In genomic region chr10:93309934-93310621, GRCm38 (mm10) we compare ENCODE assay signal across 7 mouse cellular contexts. TPM values are rescaled to one million over a fixed set of nuclear protein-coding genes. Genes with fewer than 3 reads are reported as not detected.
A peak's percentile ranks its signal among the peaks of the same experiment; 100 is the strongest.
DNase-seq lines count a peak whose midpoint lies in the region; ATAC-seq and TF ChIP-seq lines count a peak whose summit lies in the region.

No protein-coding gene starts in this region.

- peak overlapping the region; percentile 75 for H3K9ac ChIP-seq in MEL (ENCODE audit: control insufficient read depth, low read depth, low read length, poor library complexity, severe bottlenecking)
- H3K9ac ChIP-seq in embryonic facial prominence, embryonic 15.5 days = peak overlapping the region; percentile 76
- peak overlapping the region; percentile 19; the same call in 1 of the 2 replicates for H3K9ac ChIP-seq in liver, embryonic 14.5 days (replicated peaks)
- H3K9ac ChIP-seq in neural tube, embryonic 11.5 days (ENCODE audit: low read length) = peak overlapping the region; percentile 86

- TF ChIP-seq CTCF in MEL (IDR thresholded peaks at IDR 0.05 in 2 of 3, conservative IDR thresholded peaks at IDR 0.05 in 1 of 3; ENCODE audit: control insufficient read depth in 1 of 3, insufficient read depth in 1 of 3, low read depth in 2 of 3, low read length in 3 of 3, poor library complexity in 1 of 3, severe bottlenecking in 1 of 3) = no peak
- no peak for TF ChIP-seq CTCF in liver, embryonic 14.5 days (IDR thresholded peaks at IDR 0.05; ENCODE audit: low read depth)

- peak overlapping the region; percentile 92 for H3K4me2 ChIP-seq in embryonic facial prominence, embryonic 15.5 days (replicated peaks)
- H3K4me2 ChIP-seq in liver, embryonic 14.5 days (ENCODE audit: low read depth) = peak overlapping the region; percentile 59
- peak overlapping the region; percentile 87 for H3K4me2 ChIP-seq in neural tube, embryonic 11.5 days (ENCODE audit: low read depth)

- no peak for TF ChIP-seq EP300 in MEL (IDR thresholded peaks at IDR 0.05; ENCODE audit: low read depth in 1 of 2, low read length in 2 of 2)
- TF ChIP-seq EP300 in liver, embryonic 14.5 days (IDR thresholded peaks at IDR 0.05; ENCODE audit: low read depth) = no peak

- no peaks in the 10 kb centered on the region for H3K36me3 ChIP-seq in MEL (ENCODE audit: control insufficient read depth in 1 of 2, insufficient read depth in 2 of 2, low read length in 2 of 2)
- H3K36me3 ChIP-seq in embryonic facial prominence, embryonic 15.5 days = no peaks in the 10 kb centered on the region
- no peaks in the 10 kb centered on the region for H3K36me3 ChIP-seq in hindbrain, embryonic 10.5 days
- H3K36me3 ChIP-seq in liver, embryonic 14.5 days (replicated peaks; ENCODE audit: control insufficient read depth, insufficient read depth, low read depth) = no peaks in the 10 kb centered on the region
- no peaks in the 10 kb centered on the region for H3K36me3 ChIP-seq in neural tube, embryonic 11.5 days (ENCODE audit: control insufficient read depth, insufficient read depth, low read length)

- TF ChIP-seq POLR2A in MEL (IDR thresholded peaks at IDR 0.05; ENCODE audit: control insufficient read depth in 1 of 2, insufficient read depth in 1 of 2, low read depth in 1 of 2, low read length in 2 of 2, poor library complexity in 1 of 2) = no peak

- ATAC-seq in embryonic facial prominence, embryonic 15.5 days (ENCODE audit: insufficient number of reproducible peaks, low FRiP score, low TSS enrichment, low read depth) = peak; percentile 37
- ATAC-seq in liver, embryonic 14.5 days (ENCODE audit: insufficient read depth) = no peak
- ATAC-seq in neural tube, embryonic 11.5 days (ENCODE audit: insufficient read depth, low FRiP score, low TSS enrichment) = peak; percentile 21; the same call in 1 of the 2 replicates

- no peaks in the 10 kb centered on the region for H3K9me3 ChIP-seq in MEL (replicated peaks; ENCODE audit: insufficient read depth, low read length)
- no peaks in the 10 kb centered on the region for H3K9me3 ChIP-seq in embryonic facial prominence, embryonic 15.5 days (replicated peaks)
- no peaks in the 10 kb centered on the region for H3K9me3 ChIP-seq in hindbrain, embryonic 10.5 days
- no peaks in the 10 kb centered on the region for H3K9me3 ChIP-seq in liver, embryonic 14.5 days (ENCODE audit: control insufficient read depth, low read length)
- no peaks in the 10 kb centered on the region for H3K9me3 ChIP-seq in neural tube, embryonic 11.5 days (ENCODE audit: control insufficient read depth, low read length)

- no peaks in the 10 kb centered on the region for H3K4me1 ChIP-seq in MEL (ENCODE audit: control insufficient read depth in 1 of 2, insufficient read depth in 2 of 2, low read length in 2 of 2)
- H3K4me1 ChIP-seq in embryonic facial prominence, embryonic 15.5 days = peaks cover 15% of the 10 kb centered on the region
- H3K4me1 ChIP-seq in hindbrain, embryonic 10.5 days (replicated peaks) = peaks cover 32% of the 10 kb centered on the region
- no peaks in the 10 kb centered on the region for H3K4me1 ChIP-seq in liver, embryonic 14.5 days (replicated peaks; ENCODE audit: control insufficient read depth in 2 of 2, insufficient read depth in 2 of 2, low read length in 1 of 2)
- H3K4me1 ChIP-seq in neural tube, embryonic 11.5 days (ENCODE audit: control insufficient read depth, insufficient read depth, low read length) = no peaks in the 10 kb centered on the region

- H3K79me2 ChIP-seq in MEL (ENCODE audit: control insufficient read depth, insufficient read depth, low read length, poor library complexity) = no peaks in the 10 kb centered on the region; the same call in 1 of the 2 replicates

- H3K27me3 ChIP-seq in MEL (ENCODE audit: control insufficient read depth in 1 of 2, insufficient read depth in 2 of 2, low read length in 2 of 2) = peaks cover 3 to 5% of the 10 kb centered on the region in 2 experiments
- H3K27me3 ChIP-seq in embryonic facial prominence, embryonic 15.5 days = no peaks in the 10 kb centered on the region
- peaks cover 26% of the 10 kb centered on the region; the same call in 1 of the 2 replicates for H3K27me3 ChIP-seq in hindbrain, embryonic 10.5 days (ENCODE audit: insufficient read depth, poor library complexity, severe bottlenecking)
- H3K27me3 ChIP-seq in liver, embryonic 14.5 days (ENCODE audit: control insufficient read depth, insufficient read depth, low read length) = peaks cover 35% of the 10 kb centered on the region
- no peaks in the 10 kb centered on the region for H3K27me3 ChIP-seq in neural tube, embryonic 11.5 days (ENCODE audit: control insufficient read depth, insufficient read depth, low read length)

- H3K27ac ChIP-seq in MEL (ENCODE audit: control insufficient read depth, low read depth, low read length) = no peak overlapping the region
- H3K27ac ChIP-seq in embryonic facial prominence, embryonic 15.5 days (replicated peaks) = peak overlapping the region; percentile 95
- peak overlapping the region; percentile 91 for H3K27ac ChIP-seq in hindbrain, embryonic 10.5 days
- no peak overlapping the region for H3K27ac ChIP-seq in liver, embryonic 14.5 days
- H3K27ac ChIP-seq in neural tube, embryonic 11.5 days (ENCODE audit: low read depth, low read length) = peak overlapping the region; percentile 74

- TF ChIP-seq RAD21 in MEL (IDR thresholded peaks at IDR 0.05; ENCODE audit: low read depth, low read length) = no peak

- under 1% methylated on average over 43 of the region's 43 CpGs for whole genome bisulfite sequencing in embryonic facial prominence, embryonic 15.5 days
- WGBS in hindbrain, embryonic 10.5 days = under 1% methylated on average over 43 of the region's 43 CpGs
- under 1% methylated on average over 43 of the region's 43 CpGs for WGBS in liver, embryonic 14.5 days (ENCODE audit: insufficient replicate concordance)
- 0% methylated on average over 42 of the region's 43 CpGs for WGBS in neural tube, embryonic 11.5 days

- peak; percentile 75 for DNase-seq in CD4-positive, CD25-positive, alpha-beta regulatory T cell, adult 2 months (ENCODE audit: low read depth, low spot score)
- DNase-seq in MEL (ENCODE audit: low read depth, low spot score) = peak; percentile 47
- peak; percentile 68 for DNase-seq in hindbrain, embryonic 10.5 days (ENCODE audit: low spot score)
- DNase-seq in liver, embryonic 14.5 days (ENCODE audit: low read depth in 3 of 3, low spot score in 3 of 3) = no peak
- peak; percentile 60 for DNase-seq in neural tube, embryonic 11.5 days (ENCODE audit: low spot score)
- DNase-seq in thymus, postnatal 4 days = peak; percentile 89

- H3K4me3 ChIP-seq in MEL (ENCODE audit: control insufficient read depth in 1 of 2, insufficient read depth in 1 of 2, low read depth in 2 of 2, low read length in 2 of 2) = peak overlapping the region; percentile 55 to 62
- H3K4me3 ChIP-seq in embryonic facial prominence, embryonic 15.5 days (replicated peaks) = peak overlapping the region; percentile 75
- peak overlapping the region; percentile 64 for H3K4me3 ChIP-seq in hindbrain, embryonic 10.5 days
- H3K4me3 ChIP-seq in liver, embryonic 14.5 days (ENCODE audit: insufficient read depth in 1 of 2, low read depth in 2 of 2, low read length in 2 of 2) = peak overlapping the region; percentile 41 to 58
- peak overlapping the region; percentile 61 for H3K4me3 ChIP-seq in neural tube, embryonic 11.5 days (ENCODE audit: low read depth, low read length)

TF ChIP-seq in MEL, 35 proteins besides CTCF, POLR2A, EP300 and RAD21:
- TF ChIP-seq JUND (IDR thresholded peaks at IDR 0.05; ENCODE audit: low read depth, low read length) (no peak), UBTF (IDR thresholded peaks at IDR 0.05; ENCODE audit: borderline replicate concordance, insufficient read depth, low read depth, low read length) (no peak), MEF2A (IDR thresholded peaks at IDR 0.05; ENCODE audit: extremely low read depth, insufficient replicate concordance, low read depth, low read length, poor library complexity, severe bottlenecking) (no peak), MYB (IDR thresholded peaks at IDR 0.05; ENCODE audit: low read depth, low read length) (no peak), NRF1 (IDR thresholded peaks at IDR 0.05; ENCODE audit: insufficient read depth, low read depth, low read length, poor library complexity, severe bottlenecking) (no peak), TAL1 (IDR thresholded peaks at IDR 0.05; ENCODE audit: low read length) (no peak), NELFE (IDR thresholded peaks at IDR 0.05; ENCODE audit: low read depth, low read length) (no peak), MAZ (IDR thresholded peaks at IDR 0.05; ENCODE audit: low read depth, low read length) (no peak), SMC3 (IDR thresholded peaks at IDR 0.05; ENCODE audit: low read depth, low read length) (no peak), ZNF384 (IDR thresholded peaks at IDR 0.05; ENCODE audit: low read depth, low read length) (no peak), USF1 (IDR thresholded peaks at IDR 0.05; ENCODE audit: low read depth, low read length) (no peak), MAFK (IDR thresholded peaks at IDR 0.05; ENCODE audit: borderline replicate concordance, low read depth, low read length) (no peak), CHD2 (IDR thresholded peaks at IDR 0.05; ENCODE audit: low read length) (no peak), CHD1 (IDR thresholded peaks at IDR 0.05; ENCODE audit: low read depth, low read length) (no peak), ZMIZ1 (IDR thresholded peaks at IDR 0.05; ENCODE audit: low read depth, low read length) (no peak), MAX (IDR thresholded peaks at IDR 0.05; ENCODE audit: low read length) (no peak), TCF12 (IDR thresholded peaks at IDR 0.05; ENCODE audit: low read depth, low read length) (no peak), BHLHE40 (IDR thresholded peaks at IDR 0.05; ENCODE audit: borderline replicate concordance, low read depth, low read length) (no peak), HCFC1 (IDR thresholded peaks at IDR 0.05; ENCODE audit: low read depth, low read length) (no peak), KAT2A (conservative IDR thresholded peaks at IDR 0.05; ENCODE audit: low read depth, low read length) (no peak)

RNA-seq across cellular contexts. Expression of gene Elk3, which starts 0.9 kb away (rescaled TPM):
- total RNA-seq in MEL (2012; rRNA removed) = 0.65 and 1.0 TPM in 2 replicates
- polyA plus RNA-seq in MEL (2012; ENCODE audit: insufficient read depth in 1 of 2, insufficient read length in 2 of 2, low read depth in 1 of 2, low replicate concordance in 2 of 2, missing spikeins in 1 of 2) = 1 to 10 TPM in 1 of 2 experiments, not detected in 1; 6.3 TPM
- 31.5 and 31.9 TPM in 2 replicates for polyA plus RNA-seq in embryonic facial prominence, embryonic 15.5 days (2015; fragmentation: Nextera tagmentation; extraction: Ambion mirVana)
- 14.8 and 15.7 TPM in 2 replicates for polyA plus RNA-seq in hindbrain, embryonic 10.5 days (2016; fragmentation: Nextera tagmentation; extraction: Ambion mirVana)
- polyA plus RNA-seq in liver, embryonic 14.5 days (2012; rRNA removed) = 3.1 and 4.6 TPM in 2 replicates
- polyA plus RNA-seq in liver, embryonic 14.5 days (2014; fragmentation: Nextera tagmentation; extraction: Ambion mirVana) = 3.7 and 4.0 TPM in 2 replicates
- polyA plus RNA-seq in neural tube, embryonic 11.5 days (2014; fragmentation: Nextera tagmentation; extraction: Ambion mirVana) = 21.9 and 28.1 TPM in 2 replicates

Comparison
In these comparisons a context has a peak if more than half of its experiments do, and no peak if none do; other contexts are left out.
1. DNase-seq: peak in CD4-positive, CD25-positive, alpha-beta regulatory T cell, adult 2 months (single experiment), MEL (single experiment), hindbrain, embryonic 10.5 days (single experiment), neural tube, embryonic 11.5 days (single experiment) and thymus, postnatal 4 days (single experiment); none in liver, embryonic 14.5 days (0 of 3).
2. H3K27ac ChIP-seq: peak in embryonic facial prominence, embryonic 15.5 days (single experiment), hindbrain, embryonic 10.5 days (single experiment) and neural tube, embryonic 11.5 days (single experiment); none in MEL (single experiment) and liver, embryonic 14.5 days (single experiment).
3. H3K9ac ChIP-seq: peak in every context shown above with its lines; median percentile 86 in neural tube, embryonic 11.5 days; 76 in embryonic facial prominence, embryonic 15.5 days; 75 in MEL; 19 in liver, embryonic 14.5 days.
4. Peak in every context shown above with its lines, with median percentiles within 50 percentile points of each other: H3K4me3 ChIP-seq and H3K4me2 ChIP-seq.